Mouse (Mus musculus): Measurements from ENCODE around the gene Tcf7l1. TPM values are rescaled to one million over a fixed set of nuclear protein-coding genes. Genes with fewer than 3 reads are reported as not detected.
A peak's percentile ranks its signal among the peaks of the same experiment; 100 is the strongest.

Tcf7l1 gene
- polyA plus RNA-seq, 1 experiment from 2014 or later = 23.8 TPM

DNA sequence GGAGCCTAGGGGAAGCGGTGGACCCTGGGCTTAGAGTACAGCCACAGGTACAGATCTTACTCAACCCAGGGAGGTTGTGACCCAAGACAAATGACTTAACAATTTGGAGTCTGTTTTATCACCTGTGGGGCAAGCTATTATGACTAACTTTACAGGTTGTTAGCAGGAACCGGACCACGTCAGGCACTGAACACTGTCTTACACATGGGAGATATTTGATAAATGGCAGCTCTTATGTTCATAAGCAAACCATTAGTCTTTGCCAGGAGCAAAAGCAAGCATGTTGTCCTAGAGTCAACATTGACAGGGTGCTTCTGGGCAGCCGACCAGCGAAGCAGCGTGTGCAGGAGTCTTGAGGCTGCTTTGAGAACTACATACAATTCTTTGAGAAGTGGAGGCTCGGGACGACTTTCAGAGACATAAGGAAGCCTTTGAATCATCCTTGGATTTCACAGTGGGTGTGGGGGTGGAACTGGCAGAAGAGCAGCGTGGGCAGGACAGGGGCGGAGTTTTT is 138.7 kb downstream of the Tcf7l1 start:
- no peaks in the 10 kb centered on the region for H3K27me3 ChIP-seq (ENCODE audit: insufficient read depth, low read length)
- H3K9me3 ChIP-seq (replicated peaks; ENCODE audit: low read length) = no peaks in the 10 kb centered on the region
- no peak overlapping the region for H3K4me3 ChIP-seq (replicated peaks; ENCODE audit: low read depth, low read length)
- peak; percentile 65 for DNase-seq (ENCODE audit: low spot score)
- peak; percentile 23; the same call in 1 of the 2 replicates for ATAC-seq (replicated peaks; ENCODE audit: low FRiP score, low read depth)
- 35% methylated on average over 10 of the region's 10 CpGs for WGBS
- no peak for TF ChIP-seq CTCF (IDR thresholded peaks at IDR 0.05; ENCODE audit: low read depth)
- no peak overlapping the region for H3K4me2 ChIP-seq (ENCODE audit: low read length)
- H3K4me1 ChIP-seq (replicated peaks; ENCODE audit: insufficient read depth, low read length) = no peaks in the 10 kb centered on the region
- H3K36me3 ChIP-seq (ENCODE audit: insufficient read depth, low read length) = 0 out of 2 replicates have a peak, but pooled peaks cover 3% of the 10 kb centered on the region
- no peak overlapping the region for H3K9ac ChIP-seq (ENCODE audit: low read depth, low read length)
- H3K27ac ChIP-seq = 0 out of 2 replicates have a peak overlapping the region, but pooled peaks have one; percentile 3

DNA sequence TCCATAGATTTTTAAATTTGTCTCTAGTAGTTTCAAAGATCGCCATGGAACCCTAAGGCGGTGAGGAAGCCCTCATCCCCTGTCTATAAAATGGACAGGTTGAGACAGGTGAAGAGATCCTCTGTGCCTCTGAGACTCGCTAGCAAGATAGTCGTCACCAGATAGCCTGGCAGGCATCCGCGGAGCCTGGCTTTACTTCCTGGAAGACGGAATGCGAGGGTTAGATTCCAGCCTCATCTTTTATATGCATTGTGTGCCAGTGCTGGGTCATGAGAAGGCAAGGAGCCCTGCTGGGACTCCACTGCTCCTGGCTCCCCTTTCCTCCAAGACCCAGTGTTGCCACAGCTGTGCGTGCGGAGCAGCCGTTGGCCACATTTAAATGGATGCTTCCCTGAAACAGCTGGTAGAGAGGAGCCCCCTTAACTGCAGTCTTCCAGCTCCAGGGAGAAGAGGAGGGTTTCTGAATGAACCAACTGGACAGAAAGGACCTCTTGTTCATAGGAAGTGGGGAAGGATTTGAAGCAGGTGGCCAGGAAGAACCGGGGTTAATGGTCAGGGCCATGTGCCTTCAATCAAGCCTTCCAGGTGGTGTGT is 141.0 kb downstream of the Tcf7l1 start:
- no peak for DNase-seq (ENCODE audit: low spot score)
- H3K9ac ChIP-seq (ENCODE audit: low read depth, low read length) = no peak overlapping the region

DNA sequence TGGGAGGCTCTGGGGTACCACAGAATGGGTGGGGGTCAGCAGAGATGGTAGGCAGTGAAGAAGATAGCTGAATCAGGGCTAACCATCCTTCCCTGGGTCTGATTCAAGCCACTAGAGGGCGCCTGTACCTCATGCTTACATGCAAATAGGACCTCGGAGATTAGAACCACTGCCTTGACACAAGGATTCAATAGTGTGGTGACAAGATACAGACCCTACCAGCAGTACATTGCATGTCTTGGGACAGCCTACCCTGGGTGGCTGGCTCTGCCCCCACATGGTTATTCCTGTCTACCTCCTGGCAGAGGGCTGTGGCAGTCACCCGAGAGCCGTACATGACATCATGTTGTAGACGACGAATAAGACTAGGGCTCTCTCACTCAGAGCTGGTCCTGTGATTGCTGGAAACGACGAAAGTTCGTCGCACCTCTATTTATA is 141.7 kb downstream of the Tcf7l1 start:
- 48% methylated on average over 10 of the region's 10 CpGs for WGBS

More for the DNA sequence above, 141.0 kb downstream of the Tcf7l1 start:
- no peaks in the 10 kb centered on the region for H3K9me3 ChIP-seq (replicated peaks; ENCODE audit: low read length)
- H3K4me1 ChIP-seq (replicated peaks; ENCODE audit: insufficient read depth, low read length) = no peaks in the 10 kb centered on the region
- H3K4me2 ChIP-seq (ENCODE audit: low read length) = no peak overlapping the region
- no peaks in the 10 kb centered on the region for H3K27me3 ChIP-seq (ENCODE audit: insufficient read depth, low read length)
- 55% methylated on average over 12 of the region's 12 CpGs for WGBS
- H3K36me3 ChIP-seq (ENCODE audit: insufficient read depth, low read length) = 0 out of 2 replicates have a peak, but pooled peaks cover 3% of the 10 kb centered on the region
- H3K4me3 ChIP-seq (replicated peaks; ENCODE audit: low read depth, low read length) = no peak overlapping the region
- TF ChIP-seq CTCF (IDR thresholded peaks at IDR 0.05; ENCODE audit: low read depth) = no peak
- no peak for ATAC-seq (replicated peaks; ENCODE audit: low FRiP score, low read depth)
- no peak overlapping the region for H3K27ac ChIP-seq

DNA sequence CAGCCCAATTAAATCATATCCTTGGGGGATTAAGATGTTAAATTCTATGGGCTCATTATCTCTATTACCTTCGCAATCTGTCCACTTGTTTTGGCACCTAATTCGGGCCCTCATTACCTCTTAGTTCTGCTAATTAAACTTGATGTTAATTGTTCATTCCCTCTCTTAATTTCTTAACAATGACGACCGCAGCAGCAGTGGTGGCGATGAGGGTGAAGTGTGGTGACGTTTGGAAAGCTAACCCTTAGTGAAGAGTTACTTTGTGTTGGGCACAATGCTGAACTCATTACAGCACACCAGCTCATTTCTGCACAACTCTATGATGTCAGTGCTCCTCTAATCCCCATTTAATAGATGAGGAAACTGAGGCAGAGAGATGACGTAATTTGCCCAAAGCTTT is 143.7 kb downstream of the Tcf7l1 start:
- Histone ChIP-seq H3K4me3 (replicated peaks; ENCODE audit: low read depth, low read length) (no peak overlapping the region), H3K4me2 (ENCODE audit: low read length) (no peak overlapping the region), H3K9me3 (replicated peaks; ENCODE audit: low read length) (no peaks in the 10 kb centered on the region), H3K4me1 (replicated peaks; ENCODE audit: insufficient read depth, low read length) (no peaks in the 10 kb centered on the region), H3K36me3 (ENCODE audit: insufficient read depth, low read length) (0 out of 2 replicates have a peak, but pooled peaks cover 3% of the 10 kb centered on the region), H3K27me3 (ENCODE audit: insufficient read depth, low read length) (no peaks in the 10 kb centered on the region), H3K27ac (no peak overlapping the region), H3K9ac (ENCODE audit: low read depth, low read length) (no peak overlapping the region)
- 84% methylated on average over 7 of the region's 7 CpGs for WGBS
- ATAC-seq (replicated peaks; ENCODE audit: low FRiP score, low read depth) (no peak), DNase-seq (ENCODE audit: low spot score) (no peak)
- no peak for TF ChIP-seq CTCF (IDR thresholded peaks at IDR 0.05; ENCODE audit: low read depth)

More for the DNA sequence above, 141.7 kb downstream of the Tcf7l1 start:
- Histone ChIP-seq H3K4me2 (ENCODE audit: low read length) (no peak overlapping the region), H3K9me3 (replicated peaks; ENCODE audit: low read length) (no peaks in the 10 kb centered on the region), H3K9ac (ENCODE audit: low read depth, low read length) (no peak overlapping the region), H3K36me3 (ENCODE audit: insufficient read depth, low read length) (0 out of 2 replicates have a peak, but pooled peaks cover 3% of the 10 kb centered on the region), H3K4me3 (replicated peaks; ENCODE audit: low read depth, low read length) (no peak overlapping the region), H3K27me3 (ENCODE audit: insufficient read depth, low read length) (no peaks in the 10 kb centered on the region), H3K4me1 (replicated peaks; ENCODE audit: insufficient read depth, low read length) (no peaks in the 10 kb centered on the region), H3K27ac (no peak overlapping the region)
- DNase-seq (ENCODE audit: low spot score) = peak; percentile 86
- ATAC-seq (replicated peaks; ENCODE audit: low FRiP score, low read depth) = peak; percentile 27; the same call in 1 of the 2 replicates
- peak; percentile 94 for TF ChIP-seq CTCF (IDR thresholded peaks at IDR 0.05; ENCODE audit: low read depth)

DNA sequence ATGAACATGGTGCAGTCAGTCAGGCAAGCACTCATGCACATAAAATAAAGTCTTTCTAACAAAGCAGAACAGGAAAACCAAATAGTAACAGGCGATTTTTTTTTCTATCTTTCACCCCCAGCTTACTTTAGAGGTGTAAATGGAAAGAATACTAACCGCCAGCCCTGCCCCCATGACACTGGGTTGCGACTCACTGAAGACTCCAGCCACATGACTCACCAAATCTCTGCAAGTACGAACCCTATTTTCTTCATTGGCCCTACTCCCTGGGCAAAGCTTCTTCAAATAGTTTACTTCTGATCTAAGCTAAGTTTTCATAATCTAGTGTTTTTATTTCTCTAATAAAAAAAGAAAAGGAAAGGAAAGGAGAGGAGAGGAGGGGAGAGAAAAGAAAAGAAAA is 144.5 kb downstream of the Tcf7l1 start:
- Histone ChIP-seq H3K4me3 (replicated peaks; ENCODE audit: low read depth, low read length) (no peak overlapping the region), H3K36me3 (ENCODE audit: insufficient read depth, low read length) (0 out of 2 replicates have a peak, but pooled peaks cover 3% of the 10 kb centered on the region), H3K9me3 (replicated peaks; ENCODE audit: low read length) (no peaks in the 10 kb centered on the region), H3K4me1 (replicated peaks; ENCODE audit: insufficient read depth, low read length) (no peaks in the 10 kb centered on the region), H3K27me3 (ENCODE audit: insufficient read depth, low read length) (no peaks in the 10 kb centered on the region), H3K27ac (no peak overlapping the region), H3K9ac (ENCODE audit: low read depth, low read length) (no peak overlapping the region), H3K4me2 (ENCODE audit: low read length) (no peak overlapping the region)
- TF ChIP-seq CTCF (IDR thresholded peaks at IDR 0.05; ENCODE audit: low read depth) = no peak
- no peak for ATAC-seq (replicated peaks; ENCODE audit: low FRiP score, low read depth)
- WGBS = 79% methylated on average over 4 of the region's 4 CpGs
- no peak for DNase-seq (ENCODE audit: low spot score)

DNA sequence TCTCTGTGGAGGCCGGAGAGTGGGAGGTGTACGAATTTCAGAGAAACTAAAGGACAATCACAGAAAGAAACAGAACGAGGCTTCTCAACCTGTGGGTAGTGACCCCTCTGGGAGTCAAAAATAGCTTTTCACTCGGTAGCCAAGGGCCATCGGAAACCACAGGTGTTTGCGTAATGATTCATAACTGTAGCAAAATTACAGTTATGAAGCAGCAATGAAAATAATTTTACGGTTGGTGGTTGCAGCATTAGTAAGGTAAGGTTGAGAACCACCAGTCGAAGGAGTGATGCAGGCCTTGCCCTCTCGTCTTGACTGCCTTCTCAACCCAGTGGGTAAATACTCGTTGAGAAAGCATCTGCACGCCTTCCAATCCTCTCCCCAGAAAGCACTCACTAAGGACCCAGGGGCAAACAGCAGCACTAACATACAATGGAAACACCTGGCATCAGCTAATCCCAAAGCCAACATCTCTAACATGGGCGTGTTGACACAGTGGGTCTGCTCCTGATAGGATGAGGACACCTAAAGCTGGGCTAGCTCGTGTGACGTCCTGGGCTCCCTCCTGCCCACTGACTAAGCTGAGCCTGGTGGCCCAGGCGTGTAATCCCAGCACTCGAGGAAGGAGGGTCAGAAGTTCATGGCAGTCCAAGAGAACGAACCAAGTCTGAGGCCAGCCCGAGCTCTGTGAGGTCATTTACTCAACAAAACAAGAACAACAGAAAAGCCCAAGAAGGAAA is 147.7 kb downstream of the Tcf7l1 start:
- Histone ChIP-seq H3K36me3 (ENCODE audit: insufficient read depth, low read length) (no peaks in the 10 kb centered on the region), H3K9ac (ENCODE audit: low read depth, low read length) (no peak overlapping the region), H3K4me1 (replicated peaks; ENCODE audit: insufficient read depth, low read length) (no peaks in the 10 kb centered on the region), H3K4me3 (replicated peaks; ENCODE audit: low read depth, low read length) (no peak overlapping the region), H3K27ac (no peak overlapping the region; the same call in 1 of the 2 replicates), H3K9me3 (replicated peaks; ENCODE audit: low read length) (no peaks in the 10 kb centered on the region), H3K4me2 (ENCODE audit: low read length) (no peak overlapping the region), H3K27me3 (ENCODE audit: insufficient read depth, low read length) (no peaks in the 10 kb centered on the region)
- ATAC-seq (replicated peaks; ENCODE audit: low FRiP score, low read depth) (no peak), DNase-seq (ENCODE audit: low spot score) (no peak)
- WGBS = 77% methylated on average over 18 of the region's 18 CpGs
- no peak for TF ChIP-seq CTCF (IDR thresholded peaks at IDR 0.05; ENCODE audit: low read depth)

Measured in kidney, postnatal 0 days (tissue).